Mouse (Mus musculus): ENCODE data around the gene Gm884. TPM values are rescaled to one million over a fixed set of nuclear protein-coding genes. Genes with fewer than 3 reads are reported as not detected.

The Gm884 gene
- polyA plus RNA-seq, 1 experiment from 2014 or later, result not detected

DNA sequence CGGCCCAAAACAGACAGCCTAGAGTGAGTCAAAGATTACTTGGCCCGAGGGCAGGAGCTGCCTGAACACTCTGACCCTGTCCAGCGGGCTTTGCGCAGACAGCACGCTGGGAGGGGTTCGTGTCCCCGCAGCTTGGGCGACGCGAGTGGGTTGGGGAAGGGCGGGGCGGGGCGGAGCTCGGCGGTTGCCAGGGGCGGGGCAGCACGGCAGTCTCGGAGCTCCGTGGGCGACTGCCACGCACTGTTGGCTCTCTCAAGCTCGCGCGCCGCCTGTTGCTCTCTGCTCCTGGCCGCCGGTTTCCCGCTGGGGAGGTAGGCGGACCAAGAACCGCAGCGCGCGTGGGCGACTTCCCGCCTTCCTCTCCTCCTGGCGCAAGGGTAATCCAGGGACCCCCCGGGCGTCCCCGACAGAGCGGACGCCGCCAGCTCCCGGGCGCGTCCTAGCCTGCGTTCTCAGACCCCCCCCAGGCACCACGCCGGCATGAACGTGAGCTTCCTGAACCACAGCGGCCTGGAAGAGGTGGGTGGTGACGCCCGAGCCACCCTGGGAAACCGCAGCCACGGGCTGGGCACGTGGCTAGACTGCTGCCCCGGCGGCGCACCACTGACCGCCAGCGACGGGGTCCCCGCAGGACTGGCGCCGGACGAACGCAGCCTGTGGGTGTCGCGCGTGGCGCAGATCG is 28.5 kb upstream of the Gm884 start, which contains the start of gene Rprml:
TSS of gene Rprml (plus strand) at position 270 of the 682 bp plus-strand sequence.
- 1% methylated on average over 71 of the region's 71 CpGs for WGBS
- H3K27me3 ChIP-seq (ENCODE audit: insufficient read depth, poor library complexity, severe bottlenecking), result peaks cover 84% of the 10 kb centered on the region
- peak; percentile 23 for DNase-seq (ENCODE audit: low spot score)

DNA sequence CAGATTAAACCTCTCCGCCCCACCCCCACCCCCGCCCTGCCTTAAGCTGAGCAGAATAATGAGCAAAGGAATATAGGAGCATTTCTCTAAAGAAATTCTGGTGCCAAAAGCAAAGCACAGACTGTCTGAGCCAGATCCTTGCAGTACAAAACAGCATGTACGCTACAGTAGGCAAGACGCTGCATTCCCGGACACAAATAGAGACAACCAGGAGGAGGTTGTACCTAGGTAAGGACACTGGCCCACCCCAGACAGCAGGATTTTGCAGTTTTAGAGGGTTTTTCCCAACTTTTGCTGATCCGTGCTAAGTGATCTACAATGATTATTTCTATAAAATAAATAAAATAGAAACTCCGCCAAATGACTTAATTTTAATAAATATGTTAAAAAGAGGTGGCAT is 27.7 kb upstream of the Gm884 start:
- Histone ChIP-seq H3K9me3 (no peaks in the 10 kb centered on the region), H3K4me3 (no peak overlapping the region), H3K27ac (no peak overlapping the region), H3K27me3 (ENCODE audit: insufficient read depth, poor library complexity, severe bottlenecking) (peaks cover 76% of the 10 kb centered on the region), H3K4me1 (replicated peaks) (peaks cover 26% of the 10 kb centered on the region), H3K36me3 (no peaks in the 10 kb centered on the region)
- DNase-seq (ENCODE audit: low spot score), result no peak
- WGBS, result 29% methylated on average over 7 of the region's 7 CpGs

More for the DNA sequence above, 28.5 kb upstream of the Gm884 start, which contains the start of gene Rprml:
- peaks cover 26% of the 10 kb centered on the region for H3K4me1 ChIP-seq (replicated peaks)
- H3K36me3 ChIP-seq, result no peaks in the 10 kb centered on the region
- peak within 1 kb of the TSS; percentile 48 for H3K4me3 ChIP-seq
- no peak within 1 kb of the TSS for H3K27ac ChIP-seq
- no peaks in the 10 kb centered on the region for H3K9me3 ChIP-seq

DNA sequence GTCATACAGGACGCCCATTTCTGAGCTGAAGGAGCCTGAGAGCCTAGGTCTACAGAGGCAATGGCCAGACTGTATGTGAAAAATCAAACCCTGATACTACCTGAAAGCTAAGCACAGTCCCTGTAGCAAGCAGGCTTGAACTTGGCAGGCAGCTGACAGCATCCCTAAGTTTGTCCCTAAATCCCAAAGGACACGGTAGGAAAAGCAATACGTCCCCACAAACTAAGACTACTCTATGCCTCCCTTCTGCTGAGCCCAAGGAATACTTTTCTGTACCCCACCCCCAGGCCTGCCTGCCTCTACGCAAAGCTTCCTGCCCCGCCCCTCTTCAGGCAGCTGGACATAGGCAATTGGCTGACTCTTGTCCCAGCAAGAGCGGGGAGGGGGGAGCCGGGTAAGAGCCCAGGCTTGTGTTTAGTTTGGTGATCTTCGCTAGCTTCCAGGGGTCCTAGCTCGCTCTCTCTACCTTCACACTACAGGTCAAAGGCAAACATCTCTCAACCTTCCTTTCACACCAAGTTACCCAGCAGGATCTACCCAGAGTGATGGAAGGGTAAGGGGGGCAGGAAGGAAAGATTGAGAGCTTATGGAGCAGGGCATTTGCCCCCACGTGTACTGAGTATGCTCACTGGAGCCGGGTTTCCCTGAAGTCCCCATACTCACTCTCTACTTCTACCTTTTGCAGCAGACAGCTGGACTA is 27.1 kb upstream of the Gm884 start:
- peak; percentile 10 for DNase-seq (ENCODE audit: low spot score)
- Histone ChIP-seq H3K27me3 (ENCODE audit: insufficient read depth, poor library complexity, severe bottlenecking) (peaks cover 70% of the 10 kb centered on the region), H3K9me3 (no peaks in the 10 kb centered on the region), H3K4me1 (replicated peaks) (peaks cover 26% of the 10 kb centered on the region), H3K27ac (no peak overlapping the region), H3K4me3 (no peak overlapping the region), H3K36me3 (no peaks in the 10 kb centered on the region)
- 12% methylated on average over 11 of the region's 11 CpGs for WGBS

DNA sequence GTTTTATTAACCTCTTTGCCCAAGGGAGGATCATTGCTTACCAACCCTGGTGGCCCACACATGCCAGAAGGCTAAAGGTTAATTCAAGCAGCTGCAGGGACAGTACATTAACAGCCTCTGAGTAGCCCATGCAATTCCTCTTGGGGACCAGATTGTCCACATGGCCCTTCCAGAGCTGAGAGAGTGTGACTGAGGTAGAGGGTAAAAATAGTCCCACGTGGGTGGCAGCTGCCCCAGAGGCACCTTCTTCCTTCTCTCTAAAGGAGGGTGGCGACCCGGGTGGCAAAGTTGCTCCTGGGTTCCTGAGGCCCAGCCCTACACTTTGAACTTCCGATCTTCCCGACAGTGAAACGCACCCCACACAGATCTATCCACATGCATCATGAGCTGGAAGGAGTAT is 25.4 kb upstream of the Gm884 start:
- no peak for DNase-seq (ENCODE audit: low spot score)
- H3K27ac ChIP-seq, result no peak overlapping the region
- peaks cover 64% of the 10 kb centered on the region for H3K27me3 ChIP-seq (ENCODE audit: insufficient read depth, poor library complexity, severe bottlenecking)
- WGBS, result 81% methylated on average over 6 of the region's 6 CpGs
- no peaks in the 10 kb centered on the region for H3K36me3 ChIP-seq
- H3K9me3 ChIP-seq, result no peaks in the 10 kb centered on the region
- peaks cover 26% of the 10 kb centered on the region for H3K4me1 ChIP-seq (replicated peaks)
- H3K4me3 ChIP-seq, result no peak overlapping the region

DNA sequence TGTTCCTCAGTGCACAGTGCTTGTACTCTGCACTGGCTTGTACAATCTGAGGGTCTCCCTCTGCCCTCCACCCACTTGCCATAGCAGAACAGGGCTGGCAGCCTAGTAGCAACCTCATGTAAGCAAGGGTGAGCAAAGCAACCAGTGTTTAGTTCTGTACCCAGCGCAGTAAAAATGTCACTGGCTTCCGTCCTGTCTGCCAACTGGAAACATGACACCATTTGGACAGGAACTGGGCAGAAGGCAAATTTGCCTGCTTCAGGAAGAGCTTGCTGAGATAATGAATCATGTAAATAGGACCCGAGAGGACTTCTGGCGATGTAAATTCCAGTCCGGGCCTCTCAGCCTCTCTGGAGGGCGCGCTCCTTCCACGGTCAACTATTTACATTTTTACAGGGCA is 24.8 kb upstream of the Gm884 start:
- DNase-seq (ENCODE audit: low spot score), result no peak
- Histone ChIP-seq H3K27ac (no peak overlapping the region), H3K27me3 (ENCODE audit: insufficient read depth, poor library complexity, severe bottlenecking) (peaks cover 64% of the 10 kb centered on the region), H3K4me3 (no peak overlapping the region), H3K36me3 (no peaks in the 10 kb centered on the region), H3K4me1 (replicated peaks) (peaks cover 26% of the 10 kb centered on the region), H3K9me3 (no peaks in the 10 kb centered on the region)
- WGBS, result 75% methylated on average over 8 of the region's 8 CpGs

DNA sequence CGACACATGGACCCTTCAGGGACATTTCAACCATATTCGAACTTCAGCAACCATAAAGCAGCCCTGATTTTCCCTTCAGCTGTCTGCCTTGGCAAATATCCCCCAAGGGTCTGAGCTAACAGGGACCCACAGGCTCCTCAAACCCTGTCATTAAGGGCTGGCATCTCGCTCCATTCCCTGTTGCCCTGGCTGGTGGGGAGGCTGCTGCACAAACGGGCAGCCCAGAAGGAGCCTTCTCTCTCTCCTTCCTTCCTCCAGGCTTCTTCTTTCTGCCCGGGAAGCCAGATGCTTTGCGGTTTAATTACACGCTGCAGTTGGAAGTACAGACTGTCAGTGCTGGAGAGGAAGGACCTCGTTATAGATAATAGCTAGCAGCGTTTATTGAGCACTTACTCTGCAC is 22.3 kb upstream of the Gm884 start:
- H3K4me1 ChIP-seq (replicated peaks), result peaks cover 9% of the 10 kb centered on the region
- no peaks in the 10 kb centered on the region for H3K36me3 ChIP-seq
- H3K9me3 ChIP-seq, result no peaks in the 10 kb centered on the region
- no peak for DNase-seq (ENCODE audit: low spot score)
- peaks cover 55% of the 10 kb centered on the region for H3K27me3 ChIP-seq (ENCODE audit: insufficient read depth, poor library complexity, severe bottlenecking)
- WGBS, result 80% methylated on average over 9 of the region's 9 CpGs
- H3K4me3 ChIP-seq, result no peak overlapping the region
- H3K27ac ChIP-seq, result no peak overlapping the region

DNA sequence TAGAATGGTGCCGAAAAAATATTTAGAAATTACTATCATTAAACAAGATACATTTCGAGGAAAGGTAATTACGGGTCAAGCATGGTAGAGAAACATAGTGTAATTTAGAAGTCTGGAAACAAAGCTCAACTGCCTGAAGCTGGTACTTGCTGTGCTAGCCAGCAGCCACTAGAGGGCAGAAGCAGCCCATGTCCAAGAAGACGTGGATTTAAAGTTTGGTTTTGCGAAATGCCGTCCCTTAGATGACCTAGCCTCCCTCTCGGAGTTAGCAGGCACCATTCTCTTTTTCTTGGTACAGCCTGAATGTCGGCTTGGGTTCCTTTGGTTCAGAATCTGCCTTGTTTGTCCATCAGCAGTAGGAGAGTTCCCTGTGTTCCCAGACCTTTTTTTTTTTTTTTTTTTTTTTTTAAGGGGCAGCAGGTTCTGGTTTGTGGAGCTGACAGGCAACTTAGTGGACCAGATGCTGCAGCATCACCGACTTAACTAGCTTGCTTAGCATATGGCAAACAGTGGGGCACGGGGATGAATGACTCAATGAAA is 18.5 kb upstream of the Gm884 start:
- WGBS, result 5% methylated on average over 10 of the region's 10 CpGs
- H3K27me3 ChIP-seq (ENCODE audit: insufficient read depth, poor library complexity, severe bottlenecking), result peaks cover 37% of the 10 kb centered on the region
- no peak overlapping the region for H3K27ac ChIP-seq
- peak; percentile 73 for DNase-seq (ENCODE audit: low spot score)
- H3K4me1 ChIP-seq (replicated peaks), result no peaks in the 10 kb centered on the region
- 0 out of 2 replicates have a peak overlapping the region, but pooled peaks have one; percentile 11 for H3K4me3 ChIP-seq
- no peaks in the 10 kb centered on the region for H3K9me3 ChIP-seq
- H3K36me3 ChIP-seq, result no peaks in the 10 kb centered on the region

DNA sequence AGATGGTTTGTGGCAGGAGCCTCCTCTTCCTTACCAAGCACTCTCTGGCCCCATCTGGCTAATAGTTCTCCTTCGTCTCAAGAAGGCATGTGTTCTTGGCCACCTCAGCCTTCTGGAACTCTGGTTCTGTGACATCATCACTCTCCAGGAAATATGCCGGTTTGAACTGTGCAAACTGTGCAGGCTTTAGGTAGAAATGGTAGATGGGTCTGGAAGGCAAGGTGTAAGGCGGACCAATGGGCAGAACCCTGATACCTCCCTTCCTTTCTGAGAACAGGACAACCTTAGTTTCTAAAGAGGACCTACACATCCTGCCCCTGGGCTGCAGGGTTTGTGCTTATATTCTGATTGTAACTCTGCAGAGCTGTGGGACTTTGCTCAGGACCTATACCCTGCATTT is 17.9 kb upstream of the Gm884 start, which contains the start of gene Lyzl6:
TSS of gene Lyzl6 (minus strand) at position 101 of the 400 bp plus-strand sequence.
- DNase-seq (ENCODE audit: low spot score), result no peak
- Histone ChIP-seq H3K36me3 (no peaks in the 10 kb centered on the region), H3K9me3 (no peaks in the 10 kb centered on the region), H3K4me1 (replicated peaks) (no peaks in the 10 kb centered on the region), H3K4me3 (0 out of 2 replicates have a peak within 1 kb of the TSS, but pooled peaks have one; percentile 11), H3K27me3 (ENCODE audit: insufficient read depth, poor library complexity, severe bottlenecking) (peaks cover 37% of the 10 kb centered on the region), H3K27ac (no peak within 1 kb of the TSS)
- 77% methylated on average over 3 of the region's 3 CpGs for WGBS

DNA sequence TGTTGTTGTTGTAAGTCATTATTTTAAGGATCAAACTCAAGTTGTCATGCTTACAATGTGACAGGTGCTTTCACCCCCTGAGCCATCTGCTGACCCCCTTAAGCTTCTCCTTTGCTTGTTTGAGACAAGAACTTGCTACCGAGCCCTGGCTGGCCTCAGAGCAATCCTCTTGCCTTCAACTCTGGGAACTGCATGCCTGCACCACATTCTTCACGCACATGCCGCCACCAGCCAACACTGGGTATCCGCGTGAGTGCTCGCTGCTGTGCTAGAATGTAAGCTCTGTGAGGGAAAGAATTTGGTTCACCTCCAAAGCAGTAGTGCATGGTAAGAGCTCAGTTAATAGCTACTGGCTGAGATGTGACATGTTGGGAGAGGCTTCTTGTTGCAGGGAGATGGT is 15.3 kb upstream of the Gm884 start:
- peaks cover 25% of the 10 kb centered on the region for H3K27me3 ChIP-seq (ENCODE audit: insufficient read depth, poor library complexity, severe bottlenecking)
- H3K9me3 ChIP-seq, result no peaks in the 10 kb centered on the region
- H3K4me3 ChIP-seq, result no peak overlapping the region
- DNase-seq (ENCODE audit: low spot score), result no peak
- no peaks in the 10 kb centered on the region for H3K36me3 ChIP-seq
- no peak overlapping the region for H3K27ac ChIP-seq
- WGBS, result 86% methylated on average over 6 of the region's 6 CpGs
- H3K4me1 ChIP-seq (replicated peaks), result no peaks in the 10 kb centered on the region

DNA sequence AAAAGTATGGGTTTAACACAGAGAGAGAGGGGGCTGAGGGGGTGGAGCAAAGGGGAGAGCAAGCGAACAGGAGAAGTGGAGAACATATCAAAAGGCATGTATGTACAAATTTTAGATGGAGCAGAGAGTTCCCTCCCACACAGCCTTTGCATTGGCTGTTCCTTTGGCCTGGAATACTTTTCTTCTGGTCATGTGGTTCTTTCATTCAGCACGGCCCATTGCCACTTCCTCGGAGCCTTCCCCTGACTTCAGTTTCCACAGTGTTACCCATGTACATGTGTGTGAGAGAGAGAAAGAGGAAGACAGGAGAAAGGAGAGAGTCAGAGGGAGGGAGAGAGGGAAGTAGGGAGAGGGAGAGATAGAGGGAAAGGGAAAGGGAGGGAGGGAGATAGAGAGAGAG is 14.5 kb upstream of the Gm884 start:
- Histone ChIP-seq H3K36me3 (no peaks in the 10 kb centered on the region), H3K27me3 (ENCODE audit: insufficient read depth, poor library complexity, severe bottlenecking) (peaks cover 17% of the 10 kb centered on the region), H3K27ac (no peak overlapping the region), H3K9me3 (no peaks in the 10 kb centered on the region), H3K4me1 (replicated peaks) (no peaks in the 10 kb centered on the region), H3K4me3 (no peak overlapping the region)
- WGBS, result 80% methylated on average over 3 of the region's 3 CpGs
- no peak for DNase-seq (ENCODE audit: low spot score)

DNA sequence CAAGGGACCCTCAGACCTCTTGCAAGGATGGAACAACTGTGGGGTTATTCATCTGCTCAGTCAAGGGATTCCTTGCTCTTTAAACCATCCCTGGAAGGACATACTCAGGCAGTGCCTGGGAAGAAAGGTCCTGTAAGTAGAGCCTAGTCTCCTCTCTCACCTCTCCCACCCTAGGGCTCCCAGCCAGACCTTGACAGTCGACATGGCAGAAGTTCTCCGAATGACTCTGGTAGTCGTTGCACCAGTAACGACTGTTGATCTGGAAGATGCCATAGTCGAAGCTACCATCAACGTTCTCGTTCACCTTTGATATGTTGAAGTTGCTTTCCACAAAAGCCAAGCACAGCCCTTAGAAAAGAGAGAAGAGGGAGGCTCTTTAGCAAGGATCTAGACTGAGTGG is 13.9 kb upstream of the Gm884 start:
- no peak for DNase-seq (ENCODE audit: low spot score)
- WGBS, result 91% methylated on average over 7 of the region's 7 CpGs
- no peaks in the 10 kb centered on the region for H3K9me3 ChIP-seq

DNA sequence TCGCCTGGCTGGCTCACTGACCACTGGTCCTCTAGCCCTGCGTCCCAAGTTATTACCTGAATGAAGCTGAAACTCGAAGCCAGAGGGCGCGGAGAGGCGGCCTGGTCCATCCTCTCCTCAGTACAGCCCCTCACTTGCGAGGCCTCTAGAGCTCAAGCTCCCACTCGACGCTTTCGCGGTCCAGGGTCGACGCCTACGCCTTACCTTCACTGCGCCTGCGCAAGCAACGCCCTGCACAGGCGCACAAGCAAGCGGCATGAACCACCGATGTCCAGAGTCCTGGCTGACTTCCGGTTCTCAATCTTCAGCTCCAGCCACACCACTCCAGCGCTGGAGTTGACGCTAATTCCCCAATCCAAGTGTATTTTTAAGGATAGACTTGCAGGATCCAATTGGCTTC is 6.5 kb upstream of the Gm884 start:
- Histone ChIP-seq H3K9me3 (no peaks in the 10 kb centered on the region), H3K36me3 (no peaks in the 10 kb centered on the region), H3K4me3 (no peak overlapping the region), H3K27me3 (ENCODE audit: insufficient read depth, poor library complexity, severe bottlenecking) (no peaks in the 10 kb centered on the region), H3K4me1 (replicated peaks) (no peaks in the 10 kb centered on the region), H3K27ac (no peak overlapping the region)
- 81% methylated on average over 23 of the region's 23 CpGs for WGBS
- DNase-seq (ENCODE audit: low spot score), result no peak

More for the DNA sequence above, 13.9 kb upstream of the Gm884 start:
- Histone ChIP-seq H3K27me3 (ENCODE audit: insufficient read depth, poor library complexity, severe bottlenecking) (peaks cover 10% of the 10 kb centered on the region), H3K36me3 (no peaks in the 10 kb centered on the region), H3K4me1 (replicated peaks) (no peaks in the 10 kb centered on the region), H3K27ac (no peak overlapping the region), H3K4me3 (no peak overlapping the region)

DNA sequence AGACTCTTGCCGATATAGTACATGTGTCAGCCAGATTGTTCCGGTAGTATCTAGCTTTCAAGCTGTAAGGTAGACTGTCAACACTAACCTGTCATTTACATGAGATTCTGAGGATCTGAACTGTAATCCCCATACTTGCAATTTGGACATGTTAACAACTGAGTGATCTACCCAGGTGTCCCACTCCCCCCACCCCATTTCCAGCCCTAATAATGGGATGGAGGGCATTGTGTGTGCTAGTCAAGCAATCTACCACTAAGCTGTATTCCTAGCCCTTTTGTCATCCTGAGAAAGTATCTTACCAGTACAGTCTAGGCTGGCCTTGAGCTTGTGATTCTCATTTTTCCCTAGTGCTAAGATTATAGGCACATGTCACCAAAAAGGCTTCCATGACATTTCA is 10.2 kb downstream of the Gm884 start:
- H3K36me3 ChIP-seq, result no peaks in the 10 kb centered on the region
- H3K27me3 ChIP-seq (ENCODE audit: insufficient read depth, poor library complexity, severe bottlenecking), result no peaks in the 10 kb centered on the region
- no peaks in the 10 kb centered on the region for H3K9me3 ChIP-seq
- no peaks in the 10 kb centered on the region for H3K4me1 ChIP-seq (replicated peaks)
- DNase-seq (ENCODE audit: low spot score), result no peak
- no peak overlapping the region for H3K27ac ChIP-seq
- WGBS, result 94% methylated on average over 2 of the region's 2 CpGs
- no peak overlapping the region for H3K4me3 ChIP-seq
